Mouse (Mus musculus): ENCODE data around the gene Abl2. TPM values are rescaled to one million over a fixed set of nuclear protein-coding genes. Genes with fewer than 3 reads are reported as not detected.
A peak's percentile ranks its signal among the peaks of the same experiment; 100 is the strongest.
"Not testable (repeated sequence)": the region's sequence is repeated elsewhere in the genome, so short reads cannot be mapped to it uniquely, and the experiment has no call there.

Abl2 gene
- 6.6 and 7.2 TPM in 2 replicates for polyA plus RNA-seq (2016; fragmentation: Nextera tagmentation; extraction: Ambion mirVana)

DNA sequence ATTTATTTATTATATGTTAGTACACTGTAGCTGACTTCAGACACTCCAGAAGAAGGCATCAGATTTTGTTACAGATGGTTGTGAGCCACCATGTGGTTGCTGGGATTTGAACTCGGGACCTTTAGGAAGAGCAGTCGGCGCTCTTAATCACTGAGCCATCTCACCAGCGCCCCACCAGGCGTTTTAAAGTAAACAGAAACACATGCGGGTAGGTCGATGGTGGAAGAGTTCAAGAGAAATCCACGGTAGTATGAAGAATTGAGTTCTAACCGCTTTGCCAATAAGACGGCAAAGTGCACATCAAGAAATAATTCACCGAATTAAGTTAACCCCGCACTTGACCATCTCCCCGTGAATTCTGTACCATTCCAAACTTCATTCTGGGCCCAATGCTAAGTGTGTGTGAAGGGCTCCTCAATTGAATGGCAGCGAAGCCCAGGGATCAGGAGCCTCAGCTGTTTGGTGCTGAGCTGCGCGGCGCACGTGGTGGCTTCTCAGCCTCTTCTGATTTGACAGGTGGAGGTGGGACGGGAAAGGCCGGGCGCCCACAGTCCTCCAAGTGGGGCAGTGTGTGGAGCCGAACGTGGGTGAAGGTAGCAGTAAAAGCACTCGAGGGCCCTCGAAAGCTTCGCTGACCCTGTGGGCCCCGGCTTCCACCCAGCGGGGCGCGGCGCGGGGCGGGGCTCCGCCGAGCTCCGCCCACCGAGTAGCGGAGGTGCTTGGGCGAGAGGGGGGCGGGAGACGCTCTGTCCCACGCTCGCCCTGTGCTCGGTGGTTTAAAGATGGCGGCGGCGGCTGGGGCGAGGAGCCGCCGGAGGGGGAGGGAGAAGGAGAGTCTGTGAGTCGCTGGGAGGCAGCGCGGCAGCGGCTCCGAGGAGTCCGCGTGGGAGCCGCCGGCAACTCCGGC is at the start of gene Abl2:
TSS of gene Abl2 (plus strand) at position 763 of the 907 bp plus-strand sequence.
- Histone ChIP-seq H3K27ac (peak within 1 kb of the TSS; percentile 93), H3K4me1 (peaks cover 8% of the 10 kb centered on the region), H3K9me3 (no peaks in the 10 kb centered on the region), H3K9ac (peak within 1 kb of the TSS; percentile 97), H3K4me2 (peak within 1 kb of the TSS; percentile 69), H3K4me3 (replicated peaks) (peak within 1 kb of the TSS; percentile 95), H3K36me3 (replicated peaks) (no peaks in the 10 kb centered on the region), H3K27me3 (peaks cover 3% of the 10 kb centered on the region; the same call in 1 of the 2 replicates)
- 8% methylated on average over 60 of the region's 60 CpGs for WGBS
- ATAC-seq (ENCODE audit: low FRiP score): peak; percentile 97

GRCm38 (mm10) chr1:156520136-156520780 is 38.3 kb upstream of the Abl2 start:
- Histone ChIP-seq H3K27ac (no peak overlapping the region), H3K9me3 (no peaks in the 10 kb centered on the region), H3K27me3 (no peaks in the 10 kb centered on the region), H3K4me3 (replicated peaks) (no peak overlapping the region), H3K9ac (no peak overlapping the region), H3K4me2 (no peak overlapping the region), H3K36me3 (replicated peaks) (no peaks in the 10 kb centered on the region), H3K4me1 (0 out of 2 replicates have a peak, but pooled peaks cover 3% of the 10 kb centered on the region)
- ATAC-seq (ENCODE audit: low FRiP score): no peak
- 82% methylated on average over 3 of the region's 3 CpGs for WGBS

GRCm38 (mm10) chr1:156521796-156522517 is 36.6 kb upstream of the Abl2 start:
- no peak for ATAC-seq (ENCODE audit: low FRiP score)
- Histone ChIP-seq H3K36me3 (replicated peaks) (no peaks in the 10 kb centered on the region), H3K9me3 (no peaks in the 10 kb centered on the region), H3K27ac (no peak overlapping the region), H3K4me3 (replicated peaks) (no peak overlapping the region), H3K27me3 (no peaks in the 10 kb centered on the region), H3K4me1 (0 out of 2 replicates have a peak, but pooled peaks cover 3% of the 10 kb centered on the region), H3K9ac (no peak overlapping the region), H3K4me2 (no peak overlapping the region)
- 53% methylated on average over 15 of the region's 15 CpGs for WGBS

DNA sequence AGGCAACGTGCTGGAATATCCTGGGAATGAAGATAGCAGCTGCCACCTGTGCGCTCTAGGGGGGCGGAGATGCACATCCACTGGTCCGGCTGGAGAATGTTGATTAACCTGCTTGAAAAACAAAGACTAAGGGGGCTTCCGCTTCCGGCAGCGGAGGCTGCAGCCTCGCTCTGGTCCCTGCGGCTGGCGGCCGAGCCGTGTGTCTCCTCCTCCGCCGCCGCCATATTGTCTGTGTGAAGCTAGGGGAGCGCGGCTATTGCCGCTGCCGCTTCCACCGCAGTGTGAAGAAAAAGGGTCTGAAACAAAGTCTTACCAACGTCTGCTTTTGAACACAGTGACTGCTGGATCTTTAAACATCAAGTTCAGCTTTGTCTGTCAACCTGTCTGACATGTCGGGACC is 34.7 kb upstream of the Abl2 start, which contains the start of gene Gm10031:
TSS of gene Gm10031 (plus strand) at position 171 of the 400 bp plus-strand sequence.
- 95% methylated on average over 22 of the region's 22 CpGs for WGBS
- not testable (repeated sequence) for H3K27ac ChIP-seq; H3K9ac ChIP-seq; H3K4me2 ChIP-seq; H3K36me3 ChIP-seq (replicated peaks); H3K9me3 ChIP-seq; H3K27me3 ChIP-seq; H3K4me1 ChIP-seq; H3K4me3 ChIP-seq (replicated peaks)
- ATAC-seq (ENCODE audit: low FRiP score): peak; percentile 72; the same call in 1 of the 2 replicates

DNA sequence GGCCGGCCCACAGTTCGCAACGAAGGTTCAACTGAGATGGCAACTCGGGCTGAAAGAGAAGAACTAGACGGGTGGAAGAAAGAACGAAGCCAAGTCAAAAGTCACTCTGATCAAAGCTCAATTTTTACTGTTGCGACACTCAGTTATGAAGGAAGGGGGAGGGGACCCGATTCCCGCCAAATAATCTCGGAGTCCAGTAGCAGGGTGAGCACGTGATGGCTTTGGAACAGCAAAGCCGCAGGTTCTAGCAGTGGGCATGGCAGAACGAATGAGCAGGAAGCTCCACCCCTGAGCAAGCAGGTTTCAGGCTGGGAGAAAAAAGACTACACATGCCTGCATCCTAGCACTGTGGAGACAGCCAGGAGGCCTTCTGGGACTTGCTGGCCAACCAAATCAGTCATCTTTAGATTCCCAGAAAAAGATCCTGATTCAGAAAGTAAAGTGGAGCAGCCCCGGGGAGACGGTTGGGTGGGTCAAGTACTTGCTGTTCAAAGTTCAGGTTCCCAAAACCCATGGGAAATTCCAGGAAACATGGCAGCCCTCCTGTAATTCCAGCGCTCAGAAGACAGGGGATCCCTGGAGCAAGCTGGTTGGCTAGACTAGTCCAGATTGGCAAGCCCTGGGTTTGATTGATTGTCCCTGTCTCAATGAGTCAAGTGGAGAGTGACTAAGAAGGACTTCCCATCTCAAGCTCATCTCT is 26.0 kb upstream of the Abl2 start:
- not testable (repeated sequence) for H3K36me3 ChIP-seq (replicated peaks); H3K27me3 ChIP-seq; H3K9ac ChIP-seq; H3K4me2 ChIP-seq; ATAC-seq (ENCODE audit: low FRiP score); H3K27ac ChIP-seq; H3K9me3 ChIP-seq; H3K4me1 ChIP-seq; H3K4me3 ChIP-seq (replicated peaks)
- 89% methylated on average over 16 of the region's 16 CpGs for WGBS

DNA sequence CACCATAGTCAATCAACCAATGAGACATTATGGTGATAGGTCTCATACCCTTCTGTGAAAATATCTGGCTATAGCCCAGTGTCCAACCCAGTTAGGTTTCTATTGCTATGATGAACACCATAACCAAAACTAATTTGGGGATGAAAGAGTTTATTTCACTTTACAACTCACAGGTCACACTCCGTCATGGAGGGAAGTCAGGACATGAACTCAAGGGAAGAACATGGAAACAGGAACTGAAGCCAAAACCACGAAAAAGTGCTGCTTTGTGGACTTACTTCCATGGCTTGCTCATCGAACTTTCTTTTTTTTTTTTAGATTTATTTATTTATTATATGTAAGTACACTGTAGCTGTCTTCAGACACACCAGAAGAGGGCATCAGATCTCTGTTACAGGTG is 25.1 kb upstream of the Abl2 start:
- no peaks in the 10 kb centered on the region for H3K36me3 ChIP-seq (replicated peaks)
- no peaks in the 10 kb centered on the region for H3K9me3 ChIP-seq
- no peak overlapping the region for H3K9ac ChIP-seq
- no peaks in the 10 kb centered on the region for H3K27me3 ChIP-seq
- 92% methylated on average over 3 of the region's 3 CpGs for WGBS
- no peak overlapping the region for H3K4me2 ChIP-seq
- no peak overlapping the region for H3K27ac ChIP-seq
- no peak overlapping the region for H3K4me3 ChIP-seq (replicated peaks)
- ATAC-seq (ENCODE audit: low FRiP score): no peak
- H3K4me1 ChIP-seq: no peaks in the 10 kb centered on the region

DNA sequence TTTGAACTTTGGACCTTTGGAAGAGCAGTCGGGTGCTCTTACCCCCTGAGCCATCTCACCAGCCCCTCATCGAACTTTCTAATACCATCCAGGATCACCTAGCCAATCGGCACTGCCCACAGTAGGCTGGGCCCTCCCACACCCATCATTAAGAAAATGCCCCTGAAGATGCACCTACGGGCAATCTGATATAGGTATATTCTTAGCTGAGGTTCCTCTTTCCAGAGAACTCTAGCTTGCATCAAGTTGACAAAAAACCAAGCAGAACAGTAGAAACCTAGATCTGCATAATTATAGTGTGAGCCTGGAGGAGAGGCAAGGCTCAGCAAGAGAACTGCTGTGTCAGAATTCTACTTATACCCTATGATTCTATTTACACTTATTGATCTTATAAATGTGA is 24.7 kb upstream of the Abl2 start:
- H3K27me3 ChIP-seq: no peaks in the 10 kb centered on the region
- no peak overlapping the region for H3K27ac ChIP-seq
- no peak overlapping the region for H3K9ac ChIP-seq
- H3K4me2 ChIP-seq: no peak overlapping the region
- 90% methylated on average over 4 of the region's 4 CpGs for WGBS
- H3K4me1 ChIP-seq: no peaks in the 10 kb centered on the region
- H3K9me3 ChIP-seq: no peaks in the 10 kb centered on the region
- H3K4me3 ChIP-seq (replicated peaks): no peak overlapping the region
- H3K36me3 ChIP-seq (replicated peaks): no peaks in the 10 kb centered on the region
- no peak for ATAC-seq (ENCODE audit: low FRiP score)

DNA sequence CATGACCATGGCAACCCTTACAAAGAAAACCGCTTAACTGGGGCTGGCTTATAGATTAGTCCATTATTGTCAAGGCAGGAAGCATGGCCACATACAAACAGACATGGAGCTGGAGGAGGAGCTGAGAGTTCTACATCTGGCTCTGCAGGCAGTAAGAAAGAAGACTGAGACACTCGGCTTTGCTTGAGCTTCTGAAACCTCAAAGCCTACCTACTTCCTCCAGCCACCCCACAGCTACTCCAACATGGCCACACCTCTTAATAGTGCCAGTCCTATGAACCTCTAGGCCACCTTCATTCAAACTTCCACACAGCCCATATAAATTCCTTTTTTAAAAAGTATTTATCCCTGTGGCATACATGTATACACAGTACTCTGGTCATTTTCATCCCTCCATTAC is 21.6 kb upstream of the Abl2 start:
- ATAC-seq (ENCODE audit: low FRiP score): no peak
- Histone ChIP-seq H3K4me2 (no peak overlapping the region), H3K9me3 (no peaks in the 10 kb centered on the region), H3K27ac (no peak overlapping the region), H3K36me3 (replicated peaks) (no peaks in the 10 kb centered on the region), H3K4me1 (no peaks in the 10 kb centered on the region), H3K9ac (no peak overlapping the region), H3K4me3 (replicated peaks) (no peak overlapping the region), H3K27me3 (no peaks in the 10 kb centered on the region)
- WGBS: 66% methylated on average over 2 of the region's 2 CpGs

DNA sequence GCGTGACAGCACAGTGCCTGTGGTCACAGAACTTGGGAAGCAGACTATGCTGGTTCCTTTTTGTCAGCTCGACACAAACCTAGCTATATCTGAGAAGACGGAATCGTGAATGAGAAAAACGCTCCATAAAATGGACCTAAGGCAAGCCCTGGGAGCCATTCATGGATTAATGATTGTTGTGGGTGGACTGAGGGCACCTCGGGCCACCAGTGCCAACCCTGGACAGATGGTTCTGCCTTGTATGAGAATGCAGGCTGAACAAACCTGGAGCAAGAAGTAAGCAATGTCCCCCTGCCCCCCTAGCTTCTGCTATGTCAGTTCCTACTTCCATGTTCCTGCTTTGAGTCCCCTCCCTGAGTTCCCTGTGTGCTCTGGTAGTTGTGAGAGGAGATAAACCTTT is 20.9 kb upstream of the Abl2 start:
- no peak overlapping the region for H3K4me2 ChIP-seq

DNA sequence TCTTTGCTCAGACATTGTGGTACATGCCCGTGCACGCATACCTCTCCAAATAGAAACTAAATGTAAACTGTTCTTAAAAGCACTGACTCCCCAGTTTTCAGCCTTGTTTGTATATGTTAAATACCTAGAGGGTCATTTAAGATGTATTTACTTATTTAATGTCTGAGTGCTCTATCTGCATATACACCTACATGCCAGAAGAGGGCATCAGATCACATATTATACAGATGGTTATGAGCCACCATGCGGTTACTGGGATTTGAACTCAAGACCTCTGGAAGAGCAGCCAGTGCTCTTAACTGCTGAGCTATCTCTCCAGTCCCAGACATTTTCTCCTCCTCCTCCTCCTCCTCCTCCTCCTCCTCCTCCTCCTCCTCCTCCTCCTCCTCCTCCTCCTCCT is 20.2 kb upstream of the Abl2 start:
- Histone ChIP-seq H3K4me3 (replicated peaks) (no peak overlapping the region), H3K4me2 (no peak overlapping the region), H3K4me1 (no peaks in the 10 kb centered on the region), H3K27me3 (no peaks in the 10 kb centered on the region), H3K36me3 (replicated peaks) (no peaks in the 10 kb centered on the region), H3K9me3 (no peaks in the 10 kb centered on the region), H3K27ac (no peak overlapping the region), H3K9ac (no peak overlapping the region)
- ATAC-seq (ENCODE audit: low FRiP score): no peak
- 78% methylated on average over 3 of the region's 3 CpGs for WGBS

More for the DNA sequence above, 20.9 kb upstream of the Abl2 start:
- no peaks in the 10 kb centered on the region for H3K9me3 ChIP-seq
- no peaks in the 10 kb centered on the region for H3K4me1 ChIP-seq
- 92% methylated on average over 6 of the region's 6 CpGs for WGBS
- no peak overlapping the region for H3K9ac ChIP-seq
- H3K27ac ChIP-seq: no peak overlapping the region
- ATAC-seq (ENCODE audit: low FRiP score): no peak
- no peaks in the 10 kb centered on the region for H3K27me3 ChIP-seq
- H3K36me3 ChIP-seq (replicated peaks): no peaks in the 10 kb centered on the region
- no peak overlapping the region for H3K4me3 ChIP-seq (replicated peaks)

DNA sequence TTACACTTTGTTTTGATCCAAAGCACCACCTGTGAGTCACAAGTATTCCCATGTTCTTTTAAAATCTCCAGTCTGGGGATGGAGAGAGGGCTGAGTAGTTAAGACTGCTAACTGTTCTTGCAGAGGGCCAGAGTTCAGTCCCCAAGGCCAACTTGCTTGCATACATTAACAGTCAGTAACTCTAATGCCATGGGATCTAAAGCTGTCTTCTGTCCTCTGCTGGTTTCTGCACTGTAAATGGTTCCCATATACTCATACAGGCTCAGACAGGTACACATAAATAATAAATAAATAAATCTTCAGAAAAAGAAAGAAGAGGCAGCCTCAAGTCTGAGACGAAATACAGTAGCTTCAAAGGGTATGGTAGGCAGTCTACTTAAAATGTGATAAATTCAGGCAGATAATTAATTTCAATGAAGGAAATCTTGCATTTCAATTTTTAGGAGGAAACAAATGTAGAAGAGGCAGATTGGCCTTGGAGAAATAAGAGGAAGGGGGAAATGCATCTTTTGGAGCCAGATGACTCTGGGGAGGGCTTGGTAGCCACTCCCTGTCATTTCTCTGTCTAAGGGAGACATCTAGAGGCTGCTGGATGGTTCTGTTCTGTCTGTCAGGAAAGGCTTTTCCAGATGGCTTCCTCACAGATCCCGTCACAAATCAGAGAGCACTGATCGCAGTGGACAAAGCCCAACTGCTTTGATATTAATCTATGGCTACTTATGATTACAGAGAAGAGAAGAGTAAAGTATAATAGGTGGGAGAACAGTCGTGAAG is 18.6 kb upstream of the Abl2 start:
- Histone ChIP-seq H3K9ac (no peak overlapping the region), H3K9me3 (no peaks in the 10 kb centered on the region), H3K27me3 (no peaks in the 10 kb centered on the region), H3K4me2 (no peak overlapping the region), H3K27ac (no peak overlapping the region), H3K36me3 (replicated peaks) (no peaks in the 10 kb centered on the region), H3K4me3 (replicated peaks) (no peak overlapping the region), H3K4me1 (no peaks in the 10 kb centered on the region)
- WGBS: 45% methylated on average over 4 of the region's 4 CpGs
- ATAC-seq (ENCODE audit: low FRiP score): no peak
